Mouse (Mus musculus): ENCODE measurements at regions not wholly inside any gene's neighbourhood (a gene's known extent, or its start where the extent isn't known, plus 50 kb on each side); places are given as distances from the start of the nearest gene placed in this dataset.
A peak's percentile ranks its signal among the peaks of the same experiment; 100 is the strongest.

- peak; percentile 51 for DNase-seq (ENCODE audit: low read depth, low spot score)
Observed at GRCm38 (mm10) chr16:78635257-78635656, 58.7 kb upstream of the D16Ertd472e start.

GRCm38 (mm10) chr16:78631797-78632196, 55.3 kb upstream of the D16Ertd472e start:
- DNase-seq (ENCODE audit: low read depth, low spot score), result no peak

GRCm38 (mm10) chr16:78626803-78627202, 50.3 kb upstream of the D16Ertd472e start:
- DNase-seq (ENCODE audit: low read depth, low spot score), result no peak
